Mouse (Mus musculus) adrenal gland, postnatal 36 days (tissue): ENCODE data around the gene Mpv17. TPM values are rescaled to one million over a fixed set of nuclear protein-coding genes. Genes with fewer than 3 reads are reported as not detected.

ENCODE experiments used
- DNase-seq, 2 experiments: peaks; one replicate each; pipeline ENCODE4 v3.0.0; 2021; ENCODE audit warnings: mixed read lengths in 1 of 2
- total RNA-seq, 2 experiments: library from RNA; stranded (reverse); gene quantifications; 2 replicates each; pipeline ENCODE4 v1.2.3; 2021

Gene Mpv17
- total RNA-seq, 2 experiments from 2014 or later: 57.5 to 62.1 TPM

DNA sequence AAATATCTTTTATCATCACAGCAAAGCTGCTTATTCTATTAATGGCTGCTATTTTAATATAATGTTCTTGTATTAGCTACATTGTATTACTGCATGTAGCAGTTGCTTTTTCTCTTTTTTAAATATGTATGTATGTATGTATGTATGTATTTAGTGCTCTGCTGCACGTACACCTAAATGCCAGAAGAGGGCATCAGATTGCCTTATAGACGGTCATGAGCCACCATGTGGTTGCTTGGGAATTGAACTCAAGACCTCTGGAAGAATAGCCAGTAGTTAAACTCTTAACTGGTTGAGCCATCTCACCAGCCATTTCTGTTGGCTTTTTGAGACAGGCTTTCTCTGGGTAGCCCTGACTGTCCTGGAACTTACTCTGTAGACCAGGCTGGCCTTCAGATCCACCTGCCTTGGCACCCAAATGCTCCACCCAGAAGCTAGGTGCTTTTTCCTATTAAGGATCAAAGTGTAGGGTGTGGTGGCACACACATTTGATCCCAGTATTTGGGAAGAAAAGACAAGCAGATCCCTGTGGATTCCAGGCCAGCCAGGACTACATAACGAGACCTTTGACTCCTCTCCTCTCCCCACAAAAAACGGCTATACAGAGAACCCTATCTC lies 34.3 kb upstream of the Mpv17 start:
- no peak for DNase-seq

DNA sequence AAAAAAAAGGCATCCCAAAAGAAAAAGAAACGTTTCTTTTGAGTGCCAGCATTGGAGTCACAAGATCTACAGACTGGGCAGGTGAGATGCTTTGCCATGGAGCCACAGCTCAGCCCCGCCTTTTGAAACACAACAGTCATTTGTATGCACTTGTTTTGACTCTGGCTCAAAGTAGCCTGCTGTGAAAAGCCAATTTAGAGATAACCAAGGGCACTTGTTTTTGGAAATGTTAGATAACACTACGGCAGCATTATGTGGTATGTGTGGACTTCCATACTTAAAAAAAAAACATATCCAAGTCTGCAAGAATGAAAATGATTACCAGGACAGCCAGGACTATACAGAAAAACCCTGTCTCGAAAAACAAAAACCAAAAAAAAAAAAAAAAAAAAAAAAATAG lies 29.6 kb upstream of the Mpv17 start:
- no peak for DNase-seq

DNA sequence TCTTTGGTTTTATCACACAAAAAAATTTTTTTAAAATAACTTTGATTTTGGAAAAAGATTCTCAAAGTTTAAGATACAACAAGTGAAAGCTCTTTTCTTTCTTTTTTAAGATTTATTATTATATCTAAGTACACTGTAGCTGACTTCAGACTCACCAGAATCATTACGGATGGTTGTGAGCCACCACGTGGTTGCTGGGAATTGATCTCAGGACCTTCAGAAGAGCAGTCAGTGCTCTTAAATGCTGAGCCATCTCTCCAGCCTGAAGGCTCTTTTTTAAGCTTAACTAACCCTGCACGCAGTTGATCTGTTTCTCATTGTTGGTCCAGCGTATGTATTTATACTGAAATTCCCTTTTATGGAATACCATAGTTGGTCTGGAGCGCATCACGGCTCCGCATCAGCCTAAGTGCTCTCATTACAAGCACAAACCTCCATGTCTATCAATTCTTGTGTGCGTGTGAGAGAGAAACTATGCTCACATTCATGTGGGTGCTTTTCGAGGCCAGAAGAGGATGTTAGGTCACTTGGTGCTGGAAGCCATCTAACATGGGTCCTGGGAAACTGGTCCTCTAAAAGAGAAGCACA lies 27.2 kb upstream of the Mpv17 start:
- no peak for DNase-seq

DNA sequence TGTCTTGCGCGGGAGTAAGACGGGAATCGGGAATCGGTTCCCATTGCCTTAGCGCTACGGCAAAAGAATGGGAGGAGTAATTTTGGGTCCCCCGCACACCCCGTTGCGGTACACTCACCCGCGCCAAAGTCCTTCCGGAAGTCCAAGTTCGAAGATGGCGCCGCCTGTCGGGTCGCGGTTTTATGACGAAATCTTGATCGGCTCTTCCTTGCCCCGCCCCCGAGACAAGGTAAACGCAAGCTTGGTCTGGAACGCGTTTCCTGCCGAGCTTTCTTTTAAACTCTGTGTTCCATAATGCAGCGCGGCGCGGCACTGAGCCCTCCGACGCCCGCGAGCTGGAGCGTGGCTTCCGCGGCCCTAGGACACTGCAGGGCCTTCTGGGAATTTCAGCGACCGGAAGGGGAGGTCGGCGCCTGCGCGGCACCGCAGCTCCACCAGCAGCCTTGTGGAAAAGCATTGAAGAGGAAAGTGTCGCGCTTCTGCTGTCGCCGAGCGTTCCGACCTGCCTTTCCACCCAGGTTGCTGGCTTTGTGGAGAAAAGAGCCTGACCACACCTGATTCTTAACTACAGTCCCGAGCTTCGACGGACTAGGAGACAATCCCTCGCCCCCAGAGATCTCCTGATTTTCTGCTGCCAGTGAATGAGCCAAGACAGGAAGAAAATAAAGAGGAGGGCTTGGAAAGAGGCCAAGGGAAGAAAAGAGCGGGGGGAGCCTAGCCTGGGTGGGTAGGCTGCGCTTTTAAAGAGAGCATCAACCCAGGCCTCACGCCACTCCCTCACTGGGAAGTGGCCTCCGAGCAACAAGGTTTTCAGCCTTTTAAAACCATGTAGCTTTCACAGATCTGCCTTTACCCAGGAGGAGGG lies 25.9 kb upstream of the Mpv17 start, which contains the start of the genes Gm29609 and Gtf3c2:
TSS of gene Gm29609 (minus strand) at position 146 of the 865 bp plus-strand sequence.
TSS of gene Gtf3c2 (minus strand) at position 379 of the 865 bp plus-strand sequence.
- DNase-seq: peak; percentile 90 to 93

DNA sequence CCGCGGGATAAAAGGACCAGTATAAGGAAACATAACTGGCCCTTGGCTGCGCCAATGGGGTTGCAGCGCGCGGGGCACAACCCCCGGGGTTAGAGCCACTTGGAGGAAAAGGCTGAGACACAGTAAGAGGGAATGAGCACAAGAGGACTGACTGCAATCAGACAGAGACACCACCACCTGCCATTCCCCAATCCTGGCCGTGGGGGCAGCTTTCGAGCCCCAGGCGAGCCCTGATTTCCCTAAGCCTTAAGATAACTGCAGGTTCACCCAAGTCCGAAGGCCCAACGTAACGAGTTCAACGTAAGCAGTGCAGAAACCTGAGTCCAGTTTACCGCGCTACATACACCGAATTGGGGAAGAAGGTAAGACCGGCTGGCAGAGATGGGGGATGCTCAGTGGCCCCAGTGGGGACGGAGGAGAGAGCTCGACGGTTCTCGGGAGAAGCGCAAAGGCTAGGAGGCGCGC lies 25.3 kb upstream of the Mpv17 start:
- DNase-seq: peak in 1 of 2 experiments; percentile 48

DNA sequence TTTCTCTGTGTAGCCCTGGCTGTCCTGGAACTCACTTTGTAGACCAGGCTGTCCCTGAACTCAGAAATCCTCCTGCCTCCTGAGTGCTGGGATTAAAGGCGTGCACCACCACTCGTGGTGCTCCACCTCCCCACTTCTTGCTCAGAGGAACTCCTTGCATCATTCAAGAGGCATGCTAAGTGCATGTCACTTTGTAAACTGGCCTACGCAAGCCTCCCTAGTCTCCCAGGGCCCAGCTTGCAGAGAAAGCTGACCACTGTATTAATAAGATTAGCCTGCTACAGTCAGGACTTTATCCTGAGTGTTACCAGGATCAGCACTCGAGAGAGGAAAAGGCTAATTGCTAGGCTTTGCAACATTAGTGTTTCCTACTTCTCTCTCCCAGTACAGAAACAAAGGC lies 14.6 kb upstream of the Mpv17 start:
- DNase-seq: no peak

DNA sequence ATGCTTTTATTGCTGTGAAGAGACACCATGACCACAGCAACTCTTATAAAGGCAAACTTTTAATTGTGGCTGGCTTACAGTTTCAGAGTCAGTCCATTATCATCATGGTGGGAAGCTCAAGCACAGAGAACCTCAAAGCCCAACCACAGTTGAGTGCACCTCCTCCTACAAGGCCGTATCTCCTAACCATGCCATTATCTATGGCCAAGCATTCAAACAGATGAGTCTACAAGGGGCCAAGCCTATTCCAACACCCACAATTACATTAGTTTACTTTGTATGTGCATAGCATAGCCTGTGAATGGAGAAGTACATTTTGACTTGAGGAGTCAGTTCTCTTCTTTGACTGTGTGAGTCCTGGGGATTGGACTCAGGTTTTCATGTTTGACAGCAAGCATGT lies 10.8 kb upstream of the Mpv17 start:
- no peak for DNase-seq

DNA sequence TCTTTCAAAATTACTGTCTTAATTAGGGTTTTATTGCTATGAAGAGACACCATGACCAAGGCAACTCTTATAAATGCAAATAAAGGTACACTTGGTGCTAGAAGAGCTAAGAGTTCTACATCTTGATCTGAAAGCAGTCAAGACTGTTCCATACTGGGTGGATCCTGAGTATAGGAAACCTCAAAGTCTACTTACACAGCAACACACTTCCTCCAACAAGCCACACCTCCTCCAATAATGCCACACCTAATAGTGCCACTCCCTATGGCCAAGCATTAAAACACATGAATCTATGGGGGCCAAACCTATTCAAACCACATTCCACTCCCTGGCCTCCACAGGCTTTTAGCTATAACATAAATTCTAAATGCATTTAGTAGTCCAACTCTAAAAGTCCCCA lies 8.4 kb upstream of the Mpv17 start:
- no peak for DNase-seq

DNA sequence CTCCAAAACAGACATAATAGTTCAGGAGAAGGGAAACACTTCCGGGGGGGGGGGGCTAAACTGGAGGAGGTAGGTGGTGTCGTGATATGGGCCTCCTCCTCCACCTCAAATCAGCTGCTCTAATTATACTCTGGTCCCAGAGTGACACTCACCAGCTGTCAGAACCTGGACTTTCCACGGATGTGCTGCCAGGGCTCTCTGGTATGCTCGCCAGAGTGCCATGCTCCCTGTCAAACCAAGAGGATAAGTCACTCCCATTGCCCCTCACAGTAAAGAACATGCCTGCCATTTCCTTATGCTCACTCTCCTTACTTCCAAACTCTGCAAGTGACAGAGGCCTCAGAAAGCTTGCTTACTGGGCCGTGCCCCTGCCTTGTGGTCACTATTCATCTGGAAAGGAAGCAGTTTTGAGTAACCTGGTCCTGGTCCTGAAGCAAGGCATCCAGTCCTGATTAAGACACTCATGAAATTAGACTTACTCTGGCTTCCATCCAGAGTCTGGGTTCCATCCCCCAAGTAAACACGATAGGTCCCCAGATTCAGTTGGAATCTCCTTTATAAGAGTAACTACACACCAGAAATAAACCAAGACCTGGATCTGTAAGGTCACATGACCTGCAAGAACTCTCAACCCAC lies 417 bp downstream of the Mpv17 start:
- peak in 1 of 2 experiments; percentile 7 for DNase-seq

DNA sequence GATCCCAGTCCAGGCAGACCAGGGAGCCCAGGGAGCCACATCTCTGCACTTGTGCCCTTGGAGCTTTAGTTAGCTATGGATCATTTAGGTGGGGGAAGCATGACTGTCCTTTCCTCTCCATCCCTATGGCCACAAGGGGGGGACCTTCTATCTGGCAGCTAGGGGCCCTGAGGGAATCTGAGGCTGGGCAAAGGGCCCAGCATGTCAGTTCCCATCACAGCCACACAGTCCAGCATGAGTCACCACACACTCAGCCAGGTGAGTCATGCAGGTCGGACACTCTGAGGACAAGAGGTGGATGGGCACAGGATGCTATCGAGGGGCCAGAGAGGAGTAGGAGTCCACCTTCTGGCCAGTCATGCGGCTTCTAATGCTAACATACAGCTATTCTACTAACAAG lies 2.3 kb downstream of the Mpv17 start:
- peak; percentile 51 to 56 for DNase-seq

DNA sequence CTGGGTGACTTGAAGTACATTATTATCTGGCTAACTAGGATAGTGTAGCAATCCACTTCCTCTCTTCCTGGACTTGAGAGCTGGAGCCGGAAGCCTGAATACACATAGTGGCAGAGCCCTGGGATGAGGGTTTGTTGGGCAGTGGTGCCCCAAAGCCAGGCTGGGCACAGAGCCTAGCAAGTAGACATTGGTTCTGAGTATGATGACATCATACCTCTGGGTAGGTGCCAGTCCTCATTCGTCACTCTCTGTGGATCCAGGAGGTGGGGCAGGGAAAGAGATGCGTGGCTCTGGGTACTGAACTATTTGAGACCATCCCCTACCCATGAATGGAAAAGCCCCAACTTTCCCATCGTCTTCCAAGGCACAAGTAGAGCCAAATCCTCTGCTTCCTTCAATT lies 4.3 kb downstream of the Mpv17 start:
- peak; percentile 58 to 66 for DNase-seq

DNA sequence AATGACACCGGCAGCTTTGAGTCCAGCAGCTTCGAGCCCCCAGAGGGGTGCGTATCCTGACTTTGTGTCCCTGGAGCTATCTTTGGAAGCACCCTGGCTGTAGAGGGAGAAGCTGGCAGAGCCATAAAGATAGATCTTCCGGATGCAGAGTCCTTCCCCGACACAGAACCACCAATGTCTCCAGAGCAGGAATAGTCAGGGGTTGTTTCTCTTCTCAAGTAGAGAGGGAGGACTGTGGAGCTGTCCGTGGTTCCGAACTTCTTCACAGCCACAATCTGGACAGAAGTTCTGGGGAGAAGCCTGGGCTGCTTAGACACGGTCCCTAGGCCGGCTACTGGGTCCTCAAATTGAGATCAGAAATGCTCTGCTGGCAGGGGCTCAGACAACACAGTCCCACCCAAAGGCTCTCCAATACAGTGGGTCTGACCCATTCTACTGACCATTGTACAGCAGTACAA lies 15.1 kb downstream of the Mpv17 start:
- DNase-seq: peak; percentile 39 to 46

DNA sequence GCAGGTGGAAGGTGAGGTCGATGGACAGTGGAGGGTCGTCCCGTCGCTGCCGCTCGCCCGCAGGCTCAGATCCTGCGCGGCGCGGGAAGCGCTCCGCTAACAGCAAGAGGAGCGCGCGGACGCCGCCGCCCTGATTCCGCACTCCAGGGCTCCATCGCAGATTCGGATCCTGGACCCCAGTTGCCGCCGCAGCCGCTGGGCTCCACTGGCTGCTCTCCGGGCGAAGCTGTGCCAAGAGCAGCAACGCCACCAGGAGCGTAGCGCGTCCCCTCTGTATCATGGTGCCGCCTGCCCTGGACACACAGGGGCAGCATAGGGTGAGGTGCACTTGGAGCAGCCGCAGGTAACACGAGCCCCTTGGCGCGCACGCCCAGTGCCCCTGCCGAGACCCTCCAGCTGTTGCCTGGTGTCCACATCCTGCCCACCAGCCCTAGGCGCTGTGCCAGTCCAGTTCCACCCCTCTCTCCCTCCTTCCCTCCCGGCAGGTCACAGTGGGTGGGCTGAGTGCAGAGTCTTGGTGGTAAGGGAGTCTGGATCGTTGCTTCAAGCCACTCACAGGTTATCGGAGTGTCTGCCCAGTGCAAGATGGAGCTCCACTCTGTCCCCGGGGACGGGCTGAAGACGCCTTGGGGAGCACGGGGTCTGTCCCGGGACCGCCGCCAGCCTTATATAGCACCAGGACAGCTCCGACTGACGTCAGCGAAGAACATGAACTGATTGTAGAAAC lies 15.6 kb downstream of the Mpv17 start, which contains the start of gene Ucn:
TSS of gene Ucn (minus strand) at position 589 of the 727 bp plus-strand sequence.
- no peak for DNase-seq

DNA sequence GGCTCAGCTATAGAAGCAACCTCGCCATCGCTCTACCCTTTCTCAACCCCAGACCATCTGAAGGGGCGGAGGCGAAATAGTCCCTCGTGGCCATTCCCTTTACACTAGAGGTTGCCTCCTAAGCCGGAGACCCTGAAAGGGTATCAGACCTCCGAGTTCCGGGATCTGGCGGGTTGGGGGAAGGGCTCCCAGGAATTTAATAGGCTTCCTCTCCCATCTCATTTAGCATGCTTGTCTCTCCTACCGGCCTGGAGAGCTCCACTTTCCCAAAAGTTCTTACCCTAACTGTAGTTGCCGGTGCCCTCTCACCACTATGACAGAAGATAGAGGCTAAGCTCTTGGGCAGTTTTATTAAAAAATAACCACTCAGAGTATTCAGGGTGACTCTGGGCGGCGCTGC lies 16.4 kb downstream of the Mpv17 start:
- DNase-seq: no peak

DNA sequence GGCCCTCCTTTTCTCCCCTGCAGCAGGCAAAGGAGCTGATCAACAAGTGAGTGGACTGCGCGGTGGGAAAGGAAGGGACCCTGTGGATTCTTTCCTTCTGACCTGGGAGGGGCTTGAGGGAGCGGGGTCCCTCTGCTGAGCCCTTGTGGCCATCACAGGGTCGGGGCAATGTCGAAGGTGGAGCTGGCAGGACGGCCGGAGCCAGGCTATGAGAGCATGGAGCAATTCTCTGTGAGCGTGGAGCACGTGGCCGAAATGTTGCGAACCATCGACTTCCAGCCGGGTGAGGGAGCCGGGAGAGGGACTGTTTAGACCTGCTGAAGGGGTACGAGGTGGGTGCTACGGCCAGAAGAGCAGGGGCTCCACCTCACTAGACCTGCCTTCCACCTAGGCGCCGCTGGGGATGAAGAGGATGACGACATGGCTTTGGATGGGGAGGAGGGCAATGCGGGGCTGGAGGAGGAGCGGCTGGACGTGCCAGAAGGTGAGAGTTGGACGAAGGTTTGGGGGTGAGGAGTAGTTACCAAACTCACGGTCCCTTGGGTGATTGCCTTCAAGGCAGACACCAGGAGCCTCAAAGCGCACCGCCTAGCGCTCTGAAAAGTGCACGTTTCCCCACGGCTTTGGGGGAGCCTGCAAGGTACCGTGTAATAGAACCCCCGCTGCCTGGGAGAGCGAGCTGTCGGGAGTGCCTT lies 17.2 kb downstream of the Mpv17 start:
- no peak for DNase-seq

DNA sequence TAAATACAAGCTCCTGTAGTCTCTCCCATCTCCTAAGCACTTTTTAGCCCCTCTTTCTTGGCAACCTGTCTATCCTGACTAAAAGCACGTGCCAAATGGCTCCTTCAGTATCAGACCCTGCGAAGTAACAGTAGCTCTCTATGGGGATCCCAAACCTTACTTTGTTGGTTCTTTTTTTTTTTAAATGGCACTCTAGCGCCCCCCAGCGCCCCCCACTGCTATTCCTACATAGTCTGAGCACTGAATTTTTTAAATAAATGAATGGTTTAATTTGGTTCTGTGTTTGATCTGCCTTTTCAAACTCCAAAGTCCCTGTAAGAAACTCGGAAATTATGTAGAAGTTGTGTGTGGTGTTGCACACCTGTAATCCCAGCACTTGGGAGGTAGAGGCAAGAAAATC lies 28.0 kb downstream of the Mpv17 start:
- DNase-seq: no peak

DNA sequence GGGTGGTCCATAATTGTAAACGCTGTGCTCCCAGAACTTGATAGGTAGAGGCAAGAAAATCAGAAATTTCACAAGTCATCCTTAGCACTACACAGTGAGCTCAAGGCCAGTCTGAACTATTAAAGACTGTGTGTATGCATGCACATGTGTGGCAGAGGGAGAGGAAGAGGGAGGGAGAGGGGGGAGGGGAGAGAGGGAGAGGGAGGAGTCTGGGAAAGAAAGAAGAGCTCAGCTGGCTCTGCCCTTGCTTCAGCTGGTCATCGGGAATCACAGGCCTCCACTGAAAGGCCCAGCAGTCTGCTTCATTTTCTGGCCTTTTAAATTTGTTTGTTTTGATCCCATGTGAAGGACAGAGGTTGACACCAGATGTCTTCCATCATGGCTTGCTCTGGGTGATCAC lies 30.6 kb downstream of the Mpv17 start:
- no peak for DNase-seq

DNA sequence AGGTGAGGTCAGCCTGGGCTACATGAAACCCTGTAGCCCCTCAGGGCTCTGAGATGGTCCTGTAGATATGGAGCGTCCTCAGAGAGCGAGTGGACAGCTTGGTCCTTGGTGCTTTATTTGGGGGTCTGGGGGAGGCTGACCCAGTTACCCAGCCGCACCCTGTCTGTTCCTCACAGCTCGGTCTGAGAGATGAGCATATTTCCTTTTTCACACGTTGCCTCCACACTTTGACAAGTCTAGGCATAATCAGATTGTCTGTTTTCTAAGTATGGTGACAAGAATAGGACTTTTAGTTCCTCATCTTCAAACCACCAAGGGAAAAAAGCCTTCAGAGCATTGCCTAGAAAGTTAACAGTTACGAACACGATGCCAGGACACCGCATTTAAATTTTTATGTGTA lies 32.9 kb downstream of the Mpv17 start:
- no peak for DNase-seq

DNA sequence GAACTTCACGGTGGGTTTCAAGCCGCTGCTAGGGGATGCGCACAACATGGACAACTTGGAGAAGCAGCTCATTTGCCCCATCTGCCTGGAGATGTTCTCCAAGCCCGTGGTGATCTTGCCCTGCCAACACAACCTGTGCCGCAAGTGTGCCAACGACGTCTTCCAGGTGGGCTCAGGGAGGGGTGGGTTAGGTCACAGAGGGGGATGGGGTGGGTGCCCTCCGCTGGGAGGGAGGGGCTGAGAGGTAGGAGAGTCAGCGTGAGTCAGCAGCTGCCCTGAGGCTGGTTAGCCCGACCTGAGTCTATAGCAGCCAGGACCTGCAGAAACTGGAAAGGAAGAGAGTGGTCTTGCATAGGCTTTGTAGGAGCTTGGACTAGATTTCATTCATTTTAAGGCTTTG lies 37.1 kb downstream of the Mpv17 start:
- DNase-seq: no peak

DNA sequence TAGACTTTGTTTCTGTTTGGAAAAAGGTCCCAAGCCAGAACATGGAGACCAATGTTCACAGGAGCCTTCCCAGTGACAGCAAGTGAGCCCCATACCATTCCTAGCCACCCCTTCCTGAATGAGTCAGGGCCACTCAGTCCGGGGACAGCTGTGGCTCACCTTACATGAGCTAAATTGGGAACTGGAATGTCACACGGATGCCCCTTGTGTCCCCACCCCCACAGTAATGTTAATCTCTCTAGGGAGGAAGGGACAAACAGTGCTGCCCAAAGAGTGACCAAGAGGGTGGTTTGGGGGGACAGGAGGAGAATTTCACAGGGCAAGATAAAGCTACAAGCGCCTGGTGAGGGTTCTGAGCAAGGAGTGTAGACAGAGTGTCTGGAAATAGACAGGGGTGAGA lies 37.7 kb downstream of the Mpv17 start, which contains the start of gene Trim54:
TSS of gene Trim54 (plus strand) at position 359 of the 400 bp plus-strand sequence.
- DNase-seq: no peak

DNA sequence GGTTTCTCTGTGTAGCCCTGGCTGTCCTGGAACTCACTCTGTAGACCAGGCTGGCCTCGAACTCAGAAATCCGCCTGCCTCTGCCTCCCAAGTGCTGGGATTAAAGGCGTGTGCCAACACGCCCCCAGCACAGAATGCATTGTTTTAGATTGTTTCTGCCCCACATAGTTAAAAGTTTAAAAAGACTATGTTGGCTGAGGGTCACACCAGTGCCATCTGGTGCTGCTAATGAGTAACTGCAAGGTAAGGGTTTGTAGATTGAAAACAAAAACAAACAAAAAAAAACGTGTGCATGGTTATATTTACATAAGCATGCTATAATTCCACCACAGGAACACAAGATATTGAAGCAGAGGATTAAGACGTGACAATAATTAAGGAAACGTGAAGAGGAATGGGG lies 43.3 kb downstream of the Mpv17 start:
- DNase-seq: no peak
